Mouse (Mus musculus) liver, embryonic 14.5 days (tissue): ENCODE data around the gene Olfr875. TPM values are rescaled to one million over a fixed set of nuclear protein-coding genes. Genes with fewer than 3 reads are reported as not detected.

Experiments used
- ATAC-seq: fragments of 200-750 bp; cut with Nextera tagmentation; 2 replicates; pipeline ENCODE4 v1.8.0; 2017; ENCODE audit warnings: moderate number of reproducible peaks, mild to moderate bottlenecking, moderate library complexity; ENCODE audit not compliant: insufficient read depth
- DNase-seq, 3 experiments: peaks; one replicate each; pipeline ENCODE4 v3.0.0-alpha.2; 2012 to 2013; ENCODE audit warnings: low read depth in 3 of 3, low spot score in 3 of 3
- H3K27ac ChIP-seq: fragments of 300-500 bp; sonication (generic); 2 replicates; pipeline ENCODE4 v1.5.1; 2014; ENCODE audit warnings: moderate library complexity, mild to moderate bottlenecking, control low read depth, inconsistent platforms
- H3K27me3 ChIP-seq: fragments of 300-500 bp; sonication (generic); 2 replicates; pipeline ENCODE4 v1.6.1; 2014; ENCODE audit warnings: mild to moderate bottlenecking, low read length, moderate library complexity; ENCODE audit not compliant: control insufficient read depth, insufficient read depth
- H3K36me3 ChIP-seq: fragments of 300-500 bp; sonication (generic); replicated peaks from 2 replicates; pipeline ENCODE4 v1.6.1; 2014; ENCODE audit warnings: low read depth; ENCODE audit not compliant: control insufficient read depth, insufficient read depth
- H3K4me1 ChIP-seq, 2 experiments: fragments of 200-500 bp in 1 of 2; fragments of 300-500 bp in 1 of 2; sonication (generic) in 1 of 2; replicated peaks; 2 replicates each; pipeline ENCODE4 v1.6.1; 2012 to 2014; ENCODE audit warnings: antibody characterized with exemption in 1 of 2, inconsistent platforms in 1 of 2, low read length in 1 of 2; ENCODE audit not compliant: control insufficient read depth in 2 of 2, insufficient read depth in 2 of 2
- H3K4me2 ChIP-seq: fragments of 300-500 bp; sonication (generic); 2 replicates; pipeline ENCODE4 v1.6.1; 2014; ENCODE audit warnings: low read depth, mild to moderate bottlenecking, control low read depth, moderate library complexity
- H3K4me3 ChIP-seq, 2 experiments: fragments of 200-500 bp in 1 of 2; fragments of 300-500 bp in 1 of 2; sonication (generic) in 1 of 2; 2 replicates each; pipeline ENCODE4 v1.5.1; 2012 to 2014; ENCODE audit warnings: low read depth in 2 of 2, low read length in 2 of 2, mild to moderate bottlenecking in 2 of 2, control low read depth in 1 of 2, inconsistent platforms in 1 of 2, moderate library complexity in 1 of 2; ENCODE audit not compliant: insufficient read depth in 1 of 2
- H3K9ac ChIP-seq: fragments of 300-500 bp; sonication (generic); replicated peaks from 2 replicates; pipeline ENCODE4 v1.6.1; 2014; ENCODE audit warnings: mild to moderate bottlenecking, control low read depth, moderate library complexity
- H3K9me3 ChIP-seq: fragments of 300-500 bp; sonication (generic); 2 replicates; pipeline ENCODE4 v1.6.1; 2016; ENCODE audit warnings: low read length, mixed read lengths; ENCODE audit not compliant: control insufficient read depth
- CTCF ChIP-seq: IDR thresholded peaks from 2 replicates; pipeline ENCODE4 v1.5.1; 2016; ENCODE audit warnings: antibody characterized with exemption, low read depth, control low read depth
- EP300 ChIP-seq: IDR thresholded peaks from 2 replicates; pipeline ENCODE4 v1.6.1; 2016; ENCODE audit warnings: antibody characterized with exemption, low read depth
- WGBS: fragments of 180-500 bp; shearing (Covaris S2); extraction: QIAGEN DNeasy Blood & Tissue Kit; methylation state at CpG from one replicate; pipeline ENCODE4 v1.1.7; 2014; ENCODE audit not compliant: insufficient replicate concordance; 5-methylcytosine and 5-hydroxymethylcytosine counted together
- polyA plus RNA-seq, 2 experiments: library from polyadenylated mRNA; depleted of rRNA in 1 of 2; stranded (reverse) in 1 of 2; unstranded in 1 of 2; fragments of >200 nt; fragmentation: Nextera tagmentation in 1 of 2; extraction: Ambion mirVana in 1 of 2; gene quantifications; 2 replicates each; pipeline versions ENCODE4 v1.2.1 to v1.2.3; 2012 to 2014

Gene Olfr875
- polyA plus RNA-seq, 2 experiments, result not detected

DNA sequence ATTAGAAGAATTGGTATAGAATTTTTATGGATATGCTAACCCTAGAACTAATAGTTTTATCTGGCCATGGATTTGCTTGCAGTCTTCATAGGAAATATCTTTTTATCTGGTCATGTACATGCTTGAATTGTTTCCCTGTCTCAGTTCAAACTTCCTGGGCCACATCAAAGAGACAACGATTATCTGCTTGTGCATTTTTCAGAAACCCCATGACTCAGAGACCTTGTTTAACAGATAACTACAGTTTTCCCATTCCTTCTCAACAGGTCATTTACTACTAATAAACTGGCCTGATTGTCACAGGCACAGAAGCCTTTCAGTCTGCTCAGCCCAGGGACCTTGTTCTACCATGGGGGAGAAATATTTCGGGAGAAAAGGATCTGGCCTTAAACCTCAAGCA lies 14.8 kb downstream of the Olfr875 start:
- H3K9ac ChIP-seq, result no peak overlapping the region
- DNase-seq (no peak), ATAC-seq (no peak)
- H3K4me2 ChIP-seq, result no peak overlapping the region
- no peak overlapping the region for H3K4me3 ChIP-seq
- TF ChIP-seq CTCF (no peak), EP300 (no peak)
- H3K27ac ChIP-seq, result no peak overlapping the region
- WGBS, result 36% methylated on average over 2 of the region's 2 CpGs
- H3K9me3 ChIP-seq, result no peaks in the 10 kb centered on the region
- no peaks in the 10 kb centered on the region for H3K4me1 ChIP-seq
- no peaks in the 10 kb centered on the region for H3K27me3 ChIP-seq
- no peaks in the 10 kb centered on the region for H3K36me3 ChIP-seq

DNA sequence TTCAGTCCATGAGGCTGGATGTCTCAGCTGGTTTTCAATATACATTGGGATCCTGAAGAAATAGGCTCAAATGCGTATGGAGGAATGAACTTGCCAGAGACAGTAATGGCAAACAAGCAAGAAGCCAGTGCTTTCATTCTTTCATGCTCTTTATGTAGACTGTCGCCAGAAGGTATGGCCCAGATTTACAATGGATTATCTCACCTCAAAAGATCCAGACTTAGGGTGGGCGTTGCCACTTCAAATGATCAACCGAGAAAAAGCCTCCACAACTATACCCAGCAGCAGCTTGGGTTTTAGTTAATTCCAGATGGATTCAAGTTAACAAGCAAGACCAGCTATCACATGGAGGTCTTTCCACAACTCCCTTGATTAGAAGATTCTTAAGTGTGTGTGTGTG lies 30.4 kb downstream of the Olfr875 start:
- no peak for DNase-seq

DNA sequence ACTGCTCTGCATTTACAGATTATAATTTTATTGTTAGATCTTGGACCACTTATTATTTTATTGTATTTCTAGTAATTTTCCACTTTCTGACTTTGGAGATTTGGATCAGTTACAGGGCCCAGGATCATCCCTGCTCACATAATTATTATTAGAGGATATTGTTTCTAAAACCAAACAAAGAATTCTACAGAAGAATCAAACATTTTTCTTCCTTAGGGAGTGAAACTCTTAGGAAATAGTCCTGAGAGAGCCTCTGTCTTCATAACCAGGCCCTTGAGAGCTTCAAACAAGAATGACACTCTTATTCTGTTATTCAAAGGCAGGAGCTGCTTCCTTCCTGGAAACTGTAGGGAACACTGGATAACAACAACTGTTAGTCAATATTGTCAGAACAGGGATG lies 31.1 kb downstream of the Olfr875 start, which contains the start of gene Olfr876:
Olfr876 (plus strand) TSS at position 301 of the 400 bp plus-strand sequence.
- TF ChIP-seq CTCF, result no peak
- no peak for TF ChIP-seq EP300
- Histone ChIP-seq H3K36me3 (no peaks in the 10 kb centered on the region), H3K9ac (no peak within 1 kb of the TSS), H3K4me1 (no peaks in the 10 kb centered on the region), H3K4me3 (no peak within 1 kb of the TSS), H3K9me3 (no peaks in the 10 kb centered on the region), H3K27me3 (no peaks in the 10 kb centered on the region), H3K4me2 (no peak within 1 kb of the TSS), H3K27ac (no peak within 1 kb of the TSS)
- ATAC-seq (no peak), DNase-seq (no peak)

More for the DNA sequence above, 30.4 kb downstream of the Olfr875 start:
- 60% methylated on average over 4 of the region's 4 CpGs for WGBS
- Histone ChIP-seq H3K4me2 (no peak overlapping the region), H3K4me1 (no peaks in the 10 kb centered on the region), H3K36me3 (no peaks in the 10 kb centered on the region), H3K9ac (no peak overlapping the region), H3K27me3 (no peaks in the 10 kb centered on the region), H3K9me3 (no peaks in the 10 kb centered on the region), H3K4me3 (no peak overlapping the region), H3K27ac (no peak overlapping the region)
- ATAC-seq, result no peak
- TF ChIP-seq EP300 (no peak), CTCF (no peak)

DNA sequence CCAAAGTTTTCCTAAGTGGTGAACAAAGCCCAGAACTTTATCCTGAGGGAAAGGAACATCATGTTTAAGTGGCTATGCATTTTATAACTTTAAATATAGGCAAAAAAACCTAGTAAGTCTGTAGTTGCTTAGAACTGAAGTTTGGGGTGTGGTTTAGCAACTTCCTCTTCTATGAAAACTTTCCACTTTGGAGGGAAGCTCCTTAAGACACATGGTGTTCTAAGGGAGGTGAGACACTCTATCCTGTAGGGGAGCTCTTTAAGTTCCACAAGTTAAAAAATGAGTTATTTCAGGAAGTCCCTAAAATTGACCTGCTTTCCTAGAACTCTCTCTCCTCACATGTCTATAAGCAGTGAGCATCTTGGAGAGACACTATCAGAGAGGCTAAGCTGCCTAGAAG lies 35.6 kb downstream of the Olfr875 start:
- H3K27me3 ChIP-seq, result no peaks in the 10 kb centered on the region
- no peaks in the 10 kb centered on the region for H3K4me1 ChIP-seq
- no peak overlapping the region for H3K4me2 ChIP-seq
- no peak for TF ChIP-seq CTCF
- no peak for TF ChIP-seq EP300
- H3K9me3 ChIP-seq, result no peaks in the 10 kb centered on the region
- no peak overlapping the region for H3K4me3 ChIP-seq
- ATAC-seq (no peak), DNase-seq (no peak)
- H3K27ac ChIP-seq, result no peak overlapping the region
- H3K9ac ChIP-seq, result no peak overlapping the region
- H3K36me3 ChIP-seq, result no peaks in the 10 kb centered on the region

DNA sequence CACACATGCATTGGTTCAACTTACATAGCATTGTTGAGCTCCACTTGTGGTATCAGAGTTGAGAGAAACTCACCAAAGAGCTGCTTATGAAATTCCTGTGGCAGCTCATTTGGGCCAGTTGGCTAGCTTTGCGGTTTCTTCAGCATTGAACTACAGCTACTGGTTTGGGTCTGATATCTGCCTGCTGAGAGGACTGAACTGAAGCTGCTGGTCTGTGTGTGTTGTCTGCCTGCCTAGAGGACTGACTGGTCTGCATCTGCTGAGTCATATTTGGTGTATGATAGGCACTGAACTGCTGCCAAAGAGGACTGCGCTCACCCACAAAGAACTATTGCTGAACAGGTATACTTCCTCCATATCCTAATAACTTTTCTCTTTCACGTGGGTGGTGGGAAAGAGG lies 36.8 kb downstream of the Olfr875 start:
- ATAC-seq (no peak), DNase-seq (no peak)
- Histone ChIP-seq H3K36me3 (no peaks in the 10 kb centered on the region), H3K27ac (no peak overlapping the region), H3K4me3 (no peak overlapping the region), H3K4me2 (no peak overlapping the region), H3K4me1 (no peaks in the 10 kb centered on the region), H3K9ac (no peak overlapping the region), H3K27me3 (no peaks in the 10 kb centered on the region), H3K9me3 (no peaks in the 10 kb centered on the region)
- WGBS, result 55% methylated on average over 3 of the region's 3 CpGs
- no peak for TF ChIP-seq EP300
- no peak for TF ChIP-seq CTCF
